Mouse (Mus musculus): ENCODE data around the gene Mup10. TPM values are rescaled to one million over a fixed set of nuclear protein-coding genes. Genes with fewer than 3 reads are reported as not detected.
"Not testable (repeated sequence)": the region's sequence is repeated elsewhere in the genome, so short reads cannot be mapped to it uniquely, and the experiment has no call there.

Mup10 gene
- polyA plus RNA-seq (2015; fragmentation: Nextera tagmentation; extraction: Ambion mirVana): not detected in 2 replicates

GRCm38 (mm10) chr4:60582099-60582498, at the start of gene Mup10:
TSS of gene Mup10 (minus strand) at chr4:60582199.
- 87% methylated on average over 2 of the region's 2 CpGs for WGBS
- not testable (repeated sequence) for ATAC-seq (ENCODE audit: insufficient number of reproducible peaks, insufficient read depth, low FRiP score, low TSS enrichment, low read depth); H3K27me3 ChIP-seq; H3K4me2 ChIP-seq; H3K27ac ChIP-seq; H3K4me1 ChIP-seq; H3K4me3 ChIP-seq; H3K9me3 ChIP-seq; H3K36me3 ChIP-seq; H3K9ac ChIP-seq

Other genes with a start within 250 kb of the Mup10 start
- not detected in 2 replicates for gene Mup9, start 160.2 kb downstream of the Mup10 start, polyA plus RNA-seq (2015; fragmentation: Nextera tagmentation; extraction: Ambion mirVana)
- gene Mup1, start 80.2 kb downstream of the Mup10 start, polyA plus RNA-seq (2015; fragmentation: Nextera tagmentation; extraction: Ambion mirVana): not detected in 2 replicates
- gene Mup11, start 80.2 kb upstream of the Mup10 start, polyA plus RNA-seq (2015; fragmentation: Nextera tagmentation; extraction: Ambion mirVana): not detected in 2 replicates
- not detected in 2 replicates for gene Mup12, start 159.1 kb upstream of the Mup10 start, polyA plus RNA-seq (2015; fragmentation: Nextera tagmentation; extraction: Ambion mirVana)
- not detected in 2 replicates for gene Mup22, start 239.3 kb upstream of the Mup10 start, polyA plus RNA-seq (2015; fragmentation: Nextera tagmentation; extraction: Ambion mirVana)

Measured in embryonic facial prominence, embryonic 13.5 days (tissue).